Mouse (Mus musculus): ENCODE data around the gene Spata18.

DNA sequence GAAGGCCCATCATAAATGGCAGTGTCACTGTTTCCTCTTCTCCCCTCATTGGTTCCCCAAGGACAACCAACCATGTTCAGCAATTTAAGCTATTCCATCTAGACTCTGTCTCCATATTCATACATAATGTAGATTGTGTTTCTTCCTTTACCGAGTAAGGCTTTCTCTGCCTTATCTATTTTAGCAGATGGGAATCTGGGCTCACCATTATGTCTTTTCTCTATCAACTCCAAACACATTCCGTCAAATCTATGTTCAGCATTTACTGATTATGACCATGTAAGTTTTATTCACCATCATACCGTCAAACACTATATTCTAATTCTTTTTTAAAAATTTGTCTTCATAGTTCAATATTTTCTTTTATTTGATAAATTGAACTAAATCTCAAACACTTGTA, 10.1 kb upstream of the Spata18 start:
- TF ChIP-seq GATA1 (IDR thresholded peaks at IDR 0.05; ENCODE audit: borderline replicate concordance, low read length) (no peak), FLI1 (IDR thresholded peaks at IDR 0.05; ENCODE audit: low read length) (no peak)
